Mouse (Mus musculus): ENCODE measurements around the gene Pstpip1. TPM values are rescaled to one million over a fixed set of nuclear protein-coding genes. Genes with fewer than 3 reads are reported as not detected.

Pstpip1 gene
- polyA plus RNA-seq, 1 experiment from 2014 or later: 1.0 TPM

- DNase-seq (no peak), ATAC-seq (ENCODE audit: low FRiP score, low TSS enrichment) (no peak)
- Histone ChIP-seq H3K9ac (replicated peaks; ENCODE audit: low read length) (no peak overlapping the region), H3K4me3 (replicated peaks; ENCODE audit: low read depth, low read length) (no peak overlapping the region), H3K9me3 (ENCODE audit: control insufficient read depth, low read length) (no peaks in the 10 kb centered on the region), H3K4me1 (ENCODE audit: control insufficient read depth, insufficient read depth, low read length) (peaks cover 9% of the 10 kb centered on the region; the same call in 1 of the 2 replicates), H3K27ac (replicated peaks; ENCODE audit: low read depth, low read length) (no peak overlapping the region), H3K27me3 (ENCODE audit: control insufficient read depth, insufficient read depth, low read length) (no peaks in the 10 kb centered on the region), H3K4me2 (ENCODE audit: low read length) (no peak overlapping the region; the same call in 1 of the 2 replicates), H3K36me3 (ENCODE audit: control insufficient read depth, insufficient read depth, low read length) (no peaks in the 10 kb centered on the region)
- 4% methylated on average over 6 of the region's 6 CpGs for WGBS
Observed at GRCm38 (mm10) chr9:56167690-56168089, 77.9 kb downstream of the Pstpip1 start.

- Histone ChIP-seq H3K27ac (replicated peaks; ENCODE audit: low read depth, low read length) (no peak overlapping the region), H3K36me3 (ENCODE audit: control insufficient read depth, insufficient read depth, low read length) (no peaks in the 10 kb centered on the region), H3K4me2 (ENCODE audit: low read length) (no peak overlapping the region), H3K4me3 (replicated peaks; ENCODE audit: low read depth, low read length) (no peak overlapping the region), H3K4me1 (ENCODE audit: control insufficient read depth, insufficient read depth, low read length) (peaks cover 4% of the 10 kb centered on the region; the same call in 1 of the 2 replicates), H3K9ac (replicated peaks; ENCODE audit: low read length) (no peak overlapping the region), H3K9me3 (ENCODE audit: control insufficient read depth, low read length) (no peaks in the 10 kb centered on the region), H3K27me3 (ENCODE audit: control insufficient read depth, insufficient read depth, low read length) (no peaks in the 10 kb centered on the region)
- ATAC-seq (ENCODE audit: low FRiP score, low TSS enrichment) (no peak), DNase-seq (no peak)
- 81% methylated on average over 3 of the region's 3 CpGs for WGBS
Observed at GRCm38 (mm10) chr9:56175316-56175715, 85.6 kb downstream of the Pstpip1 start.

GRCm38 (mm10) chr9:56177354-56177753, 87.6 kb downstream of the Pstpip1 start:
- Histone ChIP-seq H3K9me3 (ENCODE audit: control insufficient read depth, low read length) (no peaks in the 10 kb centered on the region), H3K4me1 (ENCODE audit: control insufficient read depth, insufficient read depth, low read length) (peaks cover 8% of the 10 kb centered on the region; the same call in 1 of the 2 replicates), H3K4me3 (replicated peaks; ENCODE audit: low read depth, low read length) (no peak overlapping the region), H3K36me3 (ENCODE audit: control insufficient read depth, insufficient read depth, low read length) (no peaks in the 10 kb centered on the region), H3K9ac (replicated peaks; ENCODE audit: low read length) (no peak overlapping the region), H3K4me2 (ENCODE audit: low read length) (no peak overlapping the region), H3K27me3 (ENCODE audit: control insufficient read depth, insufficient read depth, low read length) (no peaks in the 10 kb centered on the region), H3K27ac (replicated peaks; ENCODE audit: low read depth, low read length) (no peak overlapping the region)
- DNase-seq: no peak
- ATAC-seq (ENCODE audit: low FRiP score, low TSS enrichment): no peak
- 83% methylated on average over 4 of the region's 4 CpGs for WGBS

Other genes starting within 250 kb of the Pstpip1 start
- 37.4 and 48.9 TPM in 2 replicates for gene Scaper, start 151.8 kb upstream of the Pstpip1 start, polyA plus RNA-seq (2014; fragmentation: Nextera tagmentation; extraction: Ambion mirVana)
- not detected in 2 replicates for gene 4930563M21Rik, start 79.4 kb upstream of the Pstpip1 start, polyA plus RNA-seq (2014; fragmentation: Nextera tagmentation; extraction: Ambion mirVana)
- 292 and 344 TPM in 2 replicates for gene Rcn2, start 48.1 kb upstream of the Pstpip1 start, polyA plus RNA-seq (2014; fragmentation: Nextera tagmentation; extraction: Ambion mirVana)
- gene Tspan3, start 75.5 kb downstream of the Pstpip1 start, polyA plus RNA-seq (2014; fragmentation: Nextera tagmentation; extraction: Ambion mirVana): 555 and 629 TPM in 2 replicates

Measured in midbrain, embryonic 14.5 days (tissue).